Mouse (Mus musculus): ENCODE data around the gene Olfr558.

DNA sequence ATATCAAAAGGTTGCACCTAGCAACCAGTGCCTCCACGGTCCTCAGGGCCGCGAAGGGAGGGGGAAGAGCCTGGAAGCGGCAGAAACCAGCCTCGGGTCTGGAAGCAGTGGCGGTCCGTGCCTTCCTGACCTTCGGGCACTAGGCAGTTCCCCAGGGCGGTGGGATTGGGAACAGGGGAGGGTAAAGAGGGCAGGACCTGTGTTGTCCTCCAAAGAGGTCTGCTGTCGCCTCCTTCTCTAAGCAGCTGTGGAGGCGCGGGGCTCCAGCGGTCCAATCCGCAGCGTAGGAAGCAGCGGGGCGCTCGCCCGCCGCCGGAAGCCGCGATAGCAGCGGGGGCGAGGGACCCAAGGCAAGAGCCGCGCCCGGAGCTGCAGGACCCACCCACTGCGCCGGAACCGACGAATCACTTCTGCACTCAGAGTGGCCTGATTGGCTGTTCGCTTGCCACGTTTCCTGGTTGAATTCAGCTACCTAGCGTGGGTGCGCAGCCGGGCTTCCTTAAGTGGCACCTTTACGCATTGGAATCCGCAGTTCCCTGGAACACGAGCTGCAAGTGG lies 15.0 kb upstream of the Olfr558 start, which contains the start of gene Trim68:
- TF ChIP-seq POLR2A (IDR thresholded peaks at IDR 0.05; ENCODE audit: insufficient read depth, low read depth, low read length) (peak; percentile 49; the same call in 1 of the 2 replicates), CTCF (IDR thresholded peaks at IDR 0.05; ENCODE audit: insufficient read depth, low read depth, low read length) (no peak)

All from olfactory bulb, adult 2 months (tissue).